Mouse (Mus musculus): ENCODE results near the gene Mbnl2. TPM values are rescaled to one million over a fixed set of nuclear protein-coding genes. Genes with fewer than 3 reads are reported as not detected.

The Mbnl2 gene
- polyA plus RNA-seq, 1 experiment from 2014 or later, result 36.4 TPM

DNA sequence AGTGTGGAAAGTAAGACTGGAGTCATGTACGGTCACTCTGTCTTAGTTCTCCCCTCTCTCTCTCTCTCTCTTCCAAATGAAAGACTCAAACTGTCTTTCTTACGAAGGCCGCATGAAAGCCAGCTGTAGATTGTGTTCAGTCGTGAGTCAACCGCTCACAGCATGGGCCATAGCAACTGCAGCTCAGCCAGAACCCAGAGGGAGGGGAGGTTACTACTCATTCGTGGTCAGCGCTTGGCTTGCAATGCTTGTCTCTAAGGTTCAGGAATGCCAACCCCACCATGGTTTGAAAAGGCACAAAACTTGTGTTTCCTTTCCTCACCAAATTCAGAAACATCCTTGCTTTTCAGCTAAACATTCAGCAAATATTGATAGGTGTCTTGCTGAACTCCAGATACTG lies 178.8 kb downstream of the Mbnl2 start:
- H3K4me2 ChIP-seq, result no peak overlapping the region
- H3K4me3 ChIP-seq (ENCODE audit: low read depth, low read length), result no peak overlapping the region
- DNase-seq (ENCODE audit: low spot score, missing footprints) (no peak), ATAC-seq (ENCODE audit: low FRiP score) (no peak)
- H3K9me3 ChIP-seq (ENCODE audit: control insufficient read depth, low read length), result no peaks in the 10 kb centered on the region
- H3K27me3 ChIP-seq (ENCODE audit: control insufficient read depth, insufficient read depth, low read length), result no peaks in the 10 kb centered on the region
- no peak overlapping the region for H3K9ac ChIP-seq (ENCODE audit: low read length)
- H3K4me1 ChIP-seq (ENCODE audit: control insufficient read depth, insufficient read depth, low read length), result no peaks in the 10 kb centered on the region
- no peaks in the 10 kb centered on the region for H3K36me3 ChIP-seq (ENCODE audit: control insufficient read depth, insufficient read depth, low read length)
- 79% methylated on average over 7 of the region's 7 CpGs for WGBS
- H3K27ac ChIP-seq (ENCODE audit: low read depth, low read length), result no peak overlapping the region

DNA sequence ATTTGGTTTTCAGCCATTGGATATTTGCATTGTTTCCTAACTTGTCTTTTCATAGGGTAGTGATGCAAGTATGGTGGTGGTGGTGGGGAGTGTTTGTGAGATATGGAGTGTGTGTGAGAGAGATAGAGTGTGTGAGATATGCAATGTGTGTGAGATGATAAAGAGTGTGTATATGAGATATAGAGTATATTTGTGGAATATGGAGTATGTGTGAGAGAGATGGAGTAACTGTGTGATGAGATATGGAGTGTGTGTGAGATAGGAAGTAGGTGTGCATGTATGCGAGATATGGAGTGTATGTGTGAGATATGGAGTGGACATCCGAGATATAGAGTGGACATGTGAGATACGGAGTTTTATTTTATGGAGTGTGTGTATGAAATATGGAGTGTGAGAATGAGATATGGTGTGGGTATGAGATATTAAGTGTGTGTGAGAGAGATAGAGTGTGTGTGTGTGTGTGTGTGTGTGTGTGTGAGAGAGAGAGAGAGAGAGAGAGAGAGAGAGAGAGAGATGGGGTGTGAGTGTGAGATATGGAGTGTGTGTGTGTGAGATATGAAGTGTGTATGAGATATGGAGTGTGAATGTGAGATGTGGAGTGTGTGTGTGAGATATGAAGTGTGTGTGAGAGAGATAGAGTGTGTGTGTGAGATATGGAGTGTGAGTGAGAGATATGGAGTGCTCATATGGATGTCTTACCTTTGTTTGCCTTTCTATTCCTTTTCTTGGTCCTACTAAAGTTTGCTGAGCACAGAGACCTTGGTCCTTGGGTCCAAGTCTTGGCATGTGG lies 188.7 kb downstream of the Mbnl2 start:
- WGBS, result 95% methylated on average over 3 of the region's 3 CpGs
- ATAC-seq (ENCODE audit: low FRiP score) (no peak), DNase-seq (ENCODE audit: low spot score, missing footprints) (no peak)
- H3K27ac ChIP-seq (ENCODE audit: low read depth, low read length), result no peak overlapping the region
- H3K36me3 ChIP-seq (ENCODE audit: control insufficient read depth, insufficient read depth, low read length), result no peaks in the 10 kb centered on the region
- H3K9ac ChIP-seq (ENCODE audit: low read length), result no peak overlapping the region
- H3K27me3 ChIP-seq (ENCODE audit: control insufficient read depth, insufficient read depth, low read length), result no peaks in the 10 kb centered on the region
- H3K9me3 ChIP-seq (ENCODE audit: control insufficient read depth, low read length), result no peaks in the 10 kb centered on the region
- no peak overlapping the region for H3K4me2 ChIP-seq
- no peaks in the 10 kb centered on the region for H3K4me1 ChIP-seq (ENCODE audit: control insufficient read depth, insufficient read depth, low read length)
- H3K4me3 ChIP-seq (ENCODE audit: low read depth, low read length), result no peak overlapping the region

DNA sequence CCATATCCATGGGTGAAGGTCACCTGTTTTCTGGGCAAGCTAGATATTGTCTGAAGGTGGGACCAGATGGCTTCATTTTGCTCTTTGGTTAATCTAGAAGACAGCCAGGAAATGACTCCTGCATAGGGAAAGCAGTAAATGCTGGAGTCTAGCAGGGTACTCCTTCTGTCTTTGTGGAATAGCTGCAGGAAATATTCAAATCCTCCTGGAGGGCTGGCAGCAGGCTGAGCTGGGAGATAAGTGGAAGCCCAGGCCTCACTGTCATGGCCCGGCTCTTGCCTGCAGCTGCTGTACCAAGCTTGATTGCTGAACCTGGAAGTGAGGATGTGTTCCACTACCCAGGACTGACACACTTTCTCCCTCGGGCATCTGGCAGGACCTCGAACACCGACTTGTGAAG lies 191.3 kb downstream of the Mbnl2 start:
- Histone ChIP-seq H3K4me3 (ENCODE audit: low read depth, low read length) (no peak overlapping the region), H3K9ac (ENCODE audit: low read length) (no peak overlapping the region), H3K36me3 (ENCODE audit: control insufficient read depth, insufficient read depth, low read length) (no peaks in the 10 kb centered on the region), H3K27ac (ENCODE audit: low read depth, low read length) (no peak overlapping the region), H3K4me2 (no peak overlapping the region), H3K27me3 (ENCODE audit: control insufficient read depth, insufficient read depth, low read length) (no peaks in the 10 kb centered on the region), H3K9me3 (ENCODE audit: control insufficient read depth, low read length) (no peaks in the 10 kb centered on the region), H3K4me1 (ENCODE audit: control insufficient read depth, insufficient read depth, low read length) (no peaks in the 10 kb centered on the region)
- no peak for DNase-seq (ENCODE audit: low spot score, missing footprints)
- ATAC-seq (ENCODE audit: low FRiP score), result no peak
- 84% methylated on average over 4 of the region's 4 CpGs for WGBS

DNA sequence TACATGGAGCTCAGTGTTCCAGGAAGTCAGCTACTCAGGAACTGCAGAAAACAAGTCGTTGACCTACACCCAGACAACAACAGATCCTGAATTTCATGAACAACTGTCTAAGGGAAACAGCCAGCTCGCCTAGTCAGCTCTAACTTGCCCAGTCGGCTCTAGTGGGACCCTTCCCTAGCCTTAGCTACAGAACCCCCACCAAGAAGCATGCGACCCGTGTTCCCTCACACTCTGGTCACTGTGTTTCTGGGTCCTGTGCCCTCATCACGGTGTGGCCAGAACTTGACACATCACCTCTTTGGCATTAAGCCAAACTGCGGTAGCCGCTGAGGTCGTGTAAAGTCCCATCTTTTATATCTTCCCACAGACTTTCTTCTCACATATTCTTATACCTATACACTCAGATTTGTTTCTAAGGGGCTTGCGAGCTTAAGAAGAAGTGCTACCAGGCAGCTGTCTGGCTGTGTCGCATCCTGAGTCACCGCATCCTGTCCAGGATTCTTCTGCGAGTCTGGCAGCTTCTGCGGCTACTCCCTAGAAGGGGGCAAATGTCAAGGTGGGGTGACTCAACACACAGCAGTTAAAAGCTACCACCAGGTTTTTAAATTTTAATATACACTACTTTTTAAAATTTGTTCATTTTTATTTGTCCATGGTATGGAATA lies 193.8 kb downstream of the Mbnl2 start:
- whole genome bisulfite sequencing, result 89% methylated on average over 14 of the region's 14 CpGs
- no peaks in the 10 kb centered on the region for H3K4me1 ChIP-seq (ENCODE audit: control insufficient read depth, insufficient read depth, low read length)
- H3K27ac ChIP-seq (ENCODE audit: low read depth, low read length), result no peak overlapping the region
- no peaks in the 10 kb centered on the region for H3K36me3 ChIP-seq (ENCODE audit: control insufficient read depth, insufficient read depth, low read length)
- no peaks in the 10 kb centered on the region for H3K27me3 ChIP-seq (ENCODE audit: control insufficient read depth, insufficient read depth, low read length)
- no peak overlapping the region for H3K4me2 ChIP-seq
- no peak for DNase-seq (ENCODE audit: low spot score, missing footprints)
- H3K9ac ChIP-seq (ENCODE audit: low read length), result no peak overlapping the region
- H3K4me3 ChIP-seq (ENCODE audit: low read depth, low read length), result no peak overlapping the region
- no peaks in the 10 kb centered on the region for H3K9me3 ChIP-seq (ENCODE audit: control insufficient read depth, low read length)
- ATAC-seq (ENCODE audit: low FRiP score), result no peak

DNA sequence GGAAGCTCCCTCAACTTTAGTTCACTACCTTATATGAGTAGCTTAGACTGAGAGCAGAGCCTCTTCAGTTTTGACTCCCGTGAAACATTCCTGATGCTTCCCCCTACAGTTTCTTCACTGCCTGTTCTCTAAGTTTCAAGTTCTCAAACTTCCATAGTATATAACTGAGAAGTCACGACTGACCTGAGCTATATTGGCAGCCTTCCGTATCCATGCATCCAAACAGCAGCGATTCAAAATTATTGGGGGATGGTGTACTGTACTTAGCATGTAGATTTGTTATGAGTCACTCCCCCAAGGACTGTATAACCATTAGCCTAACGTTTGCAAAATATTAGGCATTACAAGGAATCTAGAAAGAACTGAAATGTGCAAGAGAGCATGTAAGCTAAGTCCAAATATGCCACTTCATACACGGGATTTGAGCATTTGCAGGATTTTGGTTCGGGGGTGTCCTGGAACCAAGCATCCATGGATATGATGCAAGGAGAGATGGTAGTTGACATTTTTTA lies 200.8 kb downstream of the Mbnl2 start:
- no peak for ATAC-seq (ENCODE audit: low FRiP score)
- Histone ChIP-seq H3K4me1 (ENCODE audit: control insufficient read depth, insufficient read depth, low read length) (peaks cover 8% of the 10 kb centered on the region; the same call in 1 of the 2 replicates), H3K9ac (ENCODE audit: low read length) (no peak overlapping the region), H3K27ac (ENCODE audit: low read depth, low read length) (no peak overlapping the region), H3K27me3 (ENCODE audit: control insufficient read depth, insufficient read depth, low read length) (no peaks in the 10 kb centered on the region), H3K4me2 (peak overlapping the region; percentile 65), H3K4me3 (ENCODE audit: low read depth, low read length) (no peak overlapping the region), H3K36me3 (ENCODE audit: control insufficient read depth, insufficient read depth, low read length) (no peaks in the 10 kb centered on the region), H3K9me3 (ENCODE audit: control insufficient read depth, low read length) (no peaks in the 10 kb centered on the region)
- DNase-seq (ENCODE audit: low spot score, missing footprints), result no peak
- 71% methylated on average over 7 of the region's 7 CpGs for WGBS

DNA sequence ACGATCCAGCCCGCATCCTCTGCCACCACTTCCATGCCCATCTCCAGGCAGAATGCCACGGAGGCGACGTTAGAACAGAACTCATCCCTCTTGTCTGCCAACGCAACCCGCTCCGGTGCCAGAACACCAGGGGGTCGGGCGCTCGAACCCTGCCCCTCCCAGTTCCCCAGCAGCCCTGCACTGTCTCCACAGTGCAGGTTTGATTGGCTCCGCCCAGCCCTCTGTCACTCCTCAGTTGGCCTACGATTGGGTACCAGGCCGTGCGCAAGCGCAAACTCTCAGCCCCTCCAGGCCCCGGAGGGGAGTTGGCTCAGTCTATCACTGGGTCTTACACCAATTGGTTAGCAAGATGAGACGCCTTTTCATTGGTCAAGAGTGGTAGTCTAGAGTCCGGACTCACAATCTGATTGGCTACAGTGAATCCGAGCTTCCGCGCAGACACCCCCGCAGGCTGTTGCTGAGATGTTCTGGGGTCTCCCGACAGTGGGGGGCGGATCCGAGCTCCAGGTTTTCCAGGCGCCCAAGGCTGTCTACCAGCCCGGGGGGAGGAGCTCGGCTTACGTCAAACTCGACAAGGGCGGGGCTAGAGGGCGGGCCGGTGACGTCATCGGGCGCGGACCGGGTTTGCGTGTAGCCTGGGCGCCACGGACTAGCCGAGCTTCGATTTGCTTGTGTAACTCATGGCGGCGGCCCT lies 202.0 kb downstream of the Mbnl2 start:
- H3K27ac ChIP-seq (ENCODE audit: low read depth, low read length), result peak overlapping the region; percentile 92
- DNase-seq (ENCODE audit: low spot score, missing footprints) (peak; percentile 100), ATAC-seq (ENCODE audit: low FRiP score) (peak; percentile 95)
- H3K4me1 ChIP-seq (ENCODE audit: control insufficient read depth, insufficient read depth, low read length), result peaks cover 8% of the 10 kb centered on the region; the same call in 1 of the 2 replicates
- H3K36me3 ChIP-seq (ENCODE audit: control insufficient read depth, insufficient read depth, low read length), result no peaks in the 10 kb centered on the region
- peak overlapping the region; percentile 77 for H3K4me3 ChIP-seq (ENCODE audit: low read depth, low read length)
- H3K9me3 ChIP-seq (ENCODE audit: control insufficient read depth, low read length), result no peaks in the 10 kb centered on the region
- peak overlapping the region; percentile 65 for H3K4me2 ChIP-seq
- under 1% methylated on average over 46 of the region's 46 CpGs for WGBS
- no peaks in the 10 kb centered on the region for H3K27me3 ChIP-seq (ENCODE audit: control insufficient read depth, insufficient read depth, low read length)
- peak overlapping the region; percentile 84 for H3K9ac ChIP-seq (ENCODE audit: low read length)

DNA sequence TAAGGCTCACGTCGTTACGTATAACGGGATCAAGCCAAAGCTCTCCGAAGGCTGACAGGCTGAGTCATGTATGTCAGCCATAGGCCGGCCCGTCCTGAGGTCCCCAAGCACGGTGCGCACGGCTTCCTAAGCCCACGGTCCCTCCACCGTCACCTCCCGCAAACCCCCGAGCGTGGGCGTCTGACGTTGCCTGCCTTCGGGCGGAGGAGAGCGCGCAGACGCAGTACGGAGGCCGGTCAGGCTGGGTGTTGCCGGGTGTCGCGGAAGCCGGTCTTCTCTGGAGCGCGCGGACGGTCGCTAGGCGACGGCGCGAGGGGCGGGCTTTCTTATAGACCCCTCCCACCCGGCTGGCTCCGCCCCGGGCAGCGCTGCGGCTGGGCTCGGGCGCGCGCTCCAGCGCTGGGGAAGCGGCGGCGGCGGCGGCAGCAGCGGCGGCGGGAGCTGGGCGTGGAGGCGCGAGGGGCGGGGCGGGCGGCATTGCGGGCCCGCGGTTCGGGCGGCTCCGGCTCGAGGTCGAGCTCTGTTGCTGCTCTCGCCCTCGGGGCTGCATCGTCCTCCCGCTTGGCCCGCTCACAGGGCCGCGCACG lies 202.6 kb downstream of the Mbnl2 start, which contains the start of gene Rap2a:
Gene Rap2a (plus strand): TSS at position 463 of the 587 bp plus-strand sequence.
- no peaks in the 10 kb centered on the region for H3K27me3 ChIP-seq (ENCODE audit: control insufficient read depth, insufficient read depth, low read length)
- H3K9ac ChIP-seq (ENCODE audit: low read length), result peak within 1 kb of the TSS; percentile 84
- peak within 1 kb of the TSS; percentile 92 for H3K27ac ChIP-seq (ENCODE audit: low read depth, low read length)
- H3K4me2 ChIP-seq, result peak within 1 kb of the TSS; percentile 65
- H3K4me3 ChIP-seq (ENCODE audit: low read depth, low read length), result peak within 1 kb of the TSS; percentile 77
- under 1% methylated on average over 53 of the region's 78 CpGs for WGBS
- peak; percentile 90 for ATAC-seq (ENCODE audit: low FRiP score)
- peaks cover 8% of the 10 kb centered on the region; the same call in 1 of the 2 replicates for H3K4me1 ChIP-seq (ENCODE audit: control insufficient read depth, insufficient read depth, low read length)
- no peaks in the 10 kb centered on the region for H3K36me3 ChIP-seq (ENCODE audit: control insufficient read depth, insufficient read depth, low read length)
- DNase-seq (ENCODE audit: low spot score, missing footprints), result peak; percentile 99
- no peaks in the 10 kb centered on the region for H3K9me3 ChIP-seq (ENCODE audit: control insufficient read depth, low read length)

DNA sequence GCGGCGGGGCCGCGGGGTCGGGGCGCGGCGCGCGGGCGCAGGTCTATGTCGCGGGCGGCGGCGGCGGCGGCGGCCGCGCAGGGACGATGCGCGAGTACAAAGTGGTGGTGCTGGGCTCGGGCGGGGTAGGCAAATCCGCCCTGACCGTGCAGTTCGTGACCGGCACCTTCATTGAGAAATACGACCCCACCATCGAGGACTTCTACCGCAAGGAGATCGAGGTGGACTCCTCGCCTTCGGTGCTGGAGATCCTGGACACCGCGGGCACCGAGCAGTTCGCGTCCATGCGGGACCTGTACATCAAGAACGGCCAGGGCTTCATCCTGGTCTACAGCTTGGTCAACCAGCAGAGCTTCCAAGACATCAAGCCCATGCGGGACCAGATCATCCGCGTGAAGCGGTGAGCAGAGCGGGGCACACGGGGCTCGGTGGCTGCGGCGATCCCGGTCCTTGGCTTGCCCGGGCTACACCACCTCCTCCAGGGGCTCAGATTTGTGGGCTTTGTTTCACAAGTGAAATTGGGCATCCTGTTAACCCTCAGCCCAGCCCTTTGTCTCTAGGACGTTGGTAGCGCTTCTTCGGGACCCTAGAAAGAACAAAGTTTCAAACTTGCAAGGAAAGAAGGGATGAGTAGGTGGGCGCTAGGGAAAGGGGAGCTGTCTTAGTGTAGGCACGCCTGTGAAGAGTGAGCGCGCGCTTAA lies 203.3 kb downstream of the Mbnl2 start:
- Histone ChIP-seq H3K27ac (ENCODE audit: low read depth, low read length) (peak overlapping the region; percentile 88), H3K4me2 (peak overlapping the region; percentile 65), H3K36me3 (ENCODE audit: control insufficient read depth, insufficient read depth, low read length) (no peaks in the 10 kb centered on the region), H3K27me3 (ENCODE audit: control insufficient read depth, insufficient read depth, low read length) (no peaks in the 10 kb centered on the region), H3K4me1 (ENCODE audit: control insufficient read depth, insufficient read depth, low read length) (peaks cover 8% of the 10 kb centered on the region; the same call in 1 of the 2 replicates), H3K9me3 (ENCODE audit: control insufficient read depth, low read length) (no peaks in the 10 kb centered on the region), H3K9ac (ENCODE audit: low read length) (peak overlapping the region; percentile 84), H3K4me3 (ENCODE audit: low read depth, low read length) (peak overlapping the region; percentile 77)
- DNase-seq (ENCODE audit: low spot score, missing footprints) (peak; percentile 96), ATAC-seq (ENCODE audit: low FRiP score) (no peak; the same call in 1 of the 2 replicates)
- under 1% methylated on average over 53 of the region's 62 CpGs for WGBS
